Mouse (Mus musculus): ENCODE measurements at regions not wholly inside any gene's neighbourhood (a gene's known extent, or its start where the extent isn't known, plus 50 kb on each side); places are given as distances from the start of the nearest gene placed in this dataset.
A peak's percentile ranks its signal among the peaks of the same experiment; 100 is the strongest.

GRCm38 (mm10) chr4:31421386-31421785 is 542.5 kb upstream of the Map3k7 start:
- Histone ChIP-seq H3K27ac (no peak overlapping the region), H3K4me3 (no peak overlapping the region)
- DNase-seq, result no peak
- no peak for TF ChIP-seq CTCF (IDR thresholded peaks at IDR 0.05)
- intact Hi-C loops (cut with DNase I), result no loop called here

GRCm38 (mm10) chr4:31425135-31425534 is 538.8 kb upstream of the Map3k7 start:
- intact Hi-C loops (cut with DNase I), result no loop called here
- no peak overlapping the region for H3K27ac ChIP-seq

GRCm38 (mm10) chr4:31425716-31426115 is 538.2 kb upstream of the Map3k7 start:
- H3K4me3 ChIP-seq, result no peak overlapping the region
- H3K27ac ChIP-seq, result no peak overlapping the region
- intact Hi-C loops (cut with DNase I), result no loop called here
- TF ChIP-seq CTCF (IDR thresholded peaks at IDR 0.05), result no peak
- DNase-seq, result no peak

More at GRCm38 (mm10) chr4:31425135-31425534, 538.8 kb upstream of the Map3k7 start:
- no peak for DNase-seq
- no peak overlapping the region for H3K4me3 ChIP-seq
- TF ChIP-seq CTCF (IDR thresholded peaks at IDR 0.05), result no peak

- no peak overlapping the region for H3K4me3 ChIP-seq
- H3K27ac ChIP-seq, result no peak overlapping the region
- TF ChIP-seq CTCF (IDR thresholded peaks at IDR 0.05), result no peak
- intact Hi-C loops (cut with DNase I), result no loop called here
- DNase-seq, result no peak
Observed at GRCm38 (mm10) chr4:31426169-31427030, 537.5 kb upstream of the Map3k7 start.

GRCm38 (mm10) chr4:31433943-31434342 is 530.0 kb upstream of the Map3k7 start:
- intact Hi-C loops (cut with DNase I), result no loop called here

GRCm38 (mm10) chr4:31454898-31455297 is 509.0 kb upstream of the Map3k7 start:
- peak overlapping the region; percentile 57 for H3K4me3 ChIP-seq
- TF ChIP-seq CTCF (IDR thresholded peaks at IDR 0.05), result no peak
- DNase-seq, result peak; percentile 26
- intact Hi-C loops (cut with DNase I), result no loop called here
- no peak overlapping the region for H3K27ac ChIP-seq

More at GRCm38 (mm10) chr4:31433943-31434342, 530.0 kb upstream of the Map3k7 start:
- no peak for TF ChIP-seq CTCF (IDR thresholded peaks at IDR 0.05)
- no peak overlapping the region for H3K4me3 ChIP-seq
- H3K27ac ChIP-seq, result no peak overlapping the region
- DNase-seq, result no peak

- intact Hi-C loops (cut with DNase I), result no loop called here
- peak overlapping the region; percentile 57 for H3K4me3 ChIP-seq
- DNase-seq, result peak; percentile 17
- no peak overlapping the region for H3K27ac ChIP-seq
- no peak for TF ChIP-seq CTCF (IDR thresholded peaks at IDR 0.05)
Observed at GRCm38 (mm10) chr4:31455466-31455865, 508.4 kb upstream of the Map3k7 start.

GRCm38 (mm10) chr4:31462456-31462855 is 501.4 kb upstream of the Map3k7 start:
- Histone ChIP-seq H3K27ac (no peak overlapping the region), H3K4me3 (no peak overlapping the region)
- no peak for TF ChIP-seq CTCF (IDR thresholded peaks at IDR 0.05)
- intact Hi-C loops (cut with DNase I), result no loop called here
- DNase-seq, result no peak

GRCm38 (mm10) chr4:31463130-31463698 is 500.7 kb upstream of the Map3k7 start:
- intact Hi-C loops (cut with DNase I), result no loop called here
- Histone ChIP-seq H3K4me3 (no peak overlapping the region), H3K27ac (no peak overlapping the region)
- no peak for DNase-seq
- no peak for TF ChIP-seq CTCF (IDR thresholded peaks at IDR 0.05)

GRCm38 (mm10) chr4:31468306-31468705 is 495.6 kb upstream of the Map3k7 start:
- no peak overlapping the region for H3K27ac ChIP-seq
- intact Hi-C loops (cut with DNase I), result no loop called here
- no peak for TF ChIP-seq CTCF (IDR thresholded peaks at IDR 0.05)

GRCm38 (mm10) chr4:31469803-31470202 is 494.1 kb upstream of the Map3k7 start:
- no peak overlapping the region for H3K27ac ChIP-seq
- no peak for TF ChIP-seq CTCF (IDR thresholded peaks at IDR 0.05)

More at GRCm38 (mm10) chr4:31468306-31468705, 495.6 kb upstream of the Map3k7 start:
- no peak for DNase-seq
- no peak overlapping the region for H3K4me3 ChIP-seq

GRCm38 (mm10) chr4:31492535-31492934 is 471.4 kb upstream of the Map3k7 start:
- TF ChIP-seq CTCF (IDR thresholded peaks at IDR 0.05), result no peak
- Histone ChIP-seq H3K4me3 (no peak overlapping the region), H3K27ac (no peak overlapping the region)
- DNase-seq, result no peak
- intact Hi-C loops (cut with DNase I), result no loop called here

More at GRCm38 (mm10) chr4:31469803-31470202, 494.1 kb upstream of the Map3k7 start:
- intact Hi-C loops (cut with DNase I), result no loop called here
- no peak overlapping the region for H3K4me3 ChIP-seq
- no peak for DNase-seq

GRCm38 (mm10) chr4:31493087-31493511 is 470.8 kb upstream of the Map3k7 start:
- intact Hi-C loops (cut with DNase I), result no loop called here
- Histone ChIP-seq H3K4me3 (no peak overlapping the region), H3K27ac (no peak overlapping the region)
- no peak for DNase-seq
- TF ChIP-seq CTCF (IDR thresholded peaks at IDR 0.05), result no peak

Data from gastrocnemius, adult 2 months (tissue).